Mouse (Mus musculus) erythroblast, embryonic 14.5 days (primary cell): ENCODE data around the gene Gm21149. TPM values are rescaled to one million over a fixed set of nuclear protein-coding genes. Genes with fewer than 3 reads are reported as not detected.
"Not testable (repeated sequence)": the region's sequence is repeated elsewhere in the genome, so short reads cannot be mapped to it uniquely, and the experiment has no call there.

Experiments used
- H3K27me3 ChIP-seq: 2 replicates; pipeline ENCODE4 v1.6.1; 2012; ENCODE audit warnings: inconsistent platforms; ENCODE audit not compliant: control insufficient read depth
- H3K36me3 ChIP-seq: 2 replicates; pipeline ENCODE4 v1.6.1; 2012; ENCODE audit warnings: mild to moderate bottlenecking, inconsistent platforms; ENCODE audit not compliant: control insufficient read depth
- H3K4me1 ChIP-seq: 2 replicates; pipeline ENCODE4 v1.6.1; 2012; ENCODE audit warnings: inconsistent platforms; ENCODE audit not compliant: control insufficient read depth
- H3K4me3 ChIP-seq: replicated peaks from 2 replicates; pipeline ENCODE3; 2012; ENCODE audit warnings: moderate library complexity, mild to moderate bottlenecking, inconsistent platforms
- H3K9me3 ChIP-seq: 2 replicates; pipeline ENCODE4 v1.6.1; 2012; ENCODE audit warnings: low read length, inconsistent platforms, mixed read lengths; ENCODE audit not compliant: control insufficient read depth
- GATA1 ChIP-seq: IDR thresholded peaks from 2 replicates; pipeline ENCODE4 v1.6.1; 2012; ENCODE audit warnings: low read length, inconsistent platforms, mixed read lengths
- TAL1 ChIP-seq: IDR thresholded peaks from 3 replicates; pipeline ENCODE4 v1.6.1; 2012; ENCODE audit warnings: low read length, inconsistent platforms, mixed read lengths
- polyA plus RNA-seq: library from polyadenylated mRNA; stranded (reverse); fragments of >175 nt; gene quantifications from 2 replicates; pipeline ENCODE4 v1.2.3, GENCODE M21; 2012

Gm21149 gene
- polyA plus RNA-seq, 1 experiment, result not detected

DNA sequence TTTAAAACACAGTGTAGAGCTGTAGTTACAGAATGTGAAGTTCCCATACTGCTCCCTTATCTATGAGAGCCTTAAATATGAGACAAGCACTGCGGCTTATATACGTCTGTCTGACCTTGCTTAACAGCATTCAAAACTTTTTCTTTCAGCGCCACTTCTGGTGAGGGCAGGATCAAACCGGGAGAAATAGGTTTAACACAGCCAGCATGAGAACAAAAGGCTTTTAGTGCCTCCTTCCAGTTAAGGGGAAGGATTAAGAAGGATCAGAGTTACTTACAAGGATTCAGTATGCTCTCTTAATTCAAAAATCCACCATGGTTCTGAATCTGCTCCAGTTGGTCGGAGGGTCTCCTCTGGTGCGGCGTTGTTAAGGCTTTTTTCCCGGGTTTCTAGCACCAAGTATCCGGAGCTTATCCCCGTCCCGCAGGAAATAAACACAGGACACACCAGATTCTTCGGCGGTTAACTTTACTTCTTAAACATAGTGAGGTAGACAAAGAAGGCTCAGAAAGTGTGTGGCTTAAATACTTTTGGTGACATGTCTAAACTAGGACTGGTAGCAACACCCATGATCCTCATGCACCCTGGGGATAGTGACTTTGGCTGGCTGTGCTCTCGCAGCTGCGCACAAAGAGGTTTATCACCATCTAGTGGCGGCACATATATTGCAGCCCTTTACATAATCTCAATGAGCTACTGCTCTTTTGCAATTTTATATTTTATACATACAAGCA, 30.4 kb upstream of the Gm21149 start:
- Histone ChIP-seq H3K4me1 (no peaks in the 10 kb centered on the region), H3K27me3 (no peaks in the 10 kb centered on the region), H3K9me3 (peaks cover 7% of the 10 kb centered on the region), H3K36me3 (no peaks in the 10 kb centered on the region), H3K4me3 (no peak overlapping the region)
- TF ChIP-seq GATA1, result no peak
- TF ChIP-seq TAL1, result no peak

DNA sequence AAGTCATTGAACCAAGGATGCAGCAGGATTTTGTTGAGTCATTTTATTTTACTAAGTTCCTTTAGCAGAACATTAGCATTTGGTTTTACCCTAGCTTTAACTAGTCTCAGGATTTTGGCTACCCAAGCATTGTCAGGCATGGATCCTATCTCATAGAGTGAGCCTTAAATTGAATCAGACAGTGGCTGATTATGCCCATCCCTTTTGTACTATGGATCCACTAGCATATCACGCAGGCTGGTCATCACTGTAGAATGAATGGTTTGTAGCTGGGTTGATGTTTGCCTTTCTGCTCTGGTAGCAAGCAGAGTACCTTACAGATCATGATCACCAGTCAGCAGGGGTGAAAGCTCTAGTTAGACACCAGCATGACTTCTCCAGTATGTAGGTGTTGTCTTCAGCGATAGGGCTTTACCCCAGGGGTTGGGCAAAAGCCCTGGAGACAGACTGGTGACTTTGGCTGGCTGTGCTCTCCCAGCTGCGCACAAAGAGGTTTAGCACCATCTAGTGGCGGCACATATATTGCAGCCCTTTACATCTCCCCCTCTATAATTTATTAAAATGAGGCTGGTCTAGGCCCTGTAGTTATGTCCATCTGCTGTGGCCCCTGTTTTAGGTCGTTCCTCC, 22.6 kb upstream of the Gm21149 start:
- H3K36me3 ChIP-seq, H3K27me3 ChIP-seq, H3K4me3 ChIP-seq, H3K4me1 ChIP-seq: not testable (repeated sequence)
- H3K9me3 ChIP-seq, result peaks cover 16% of the 10 kb centered on the region

DNA sequence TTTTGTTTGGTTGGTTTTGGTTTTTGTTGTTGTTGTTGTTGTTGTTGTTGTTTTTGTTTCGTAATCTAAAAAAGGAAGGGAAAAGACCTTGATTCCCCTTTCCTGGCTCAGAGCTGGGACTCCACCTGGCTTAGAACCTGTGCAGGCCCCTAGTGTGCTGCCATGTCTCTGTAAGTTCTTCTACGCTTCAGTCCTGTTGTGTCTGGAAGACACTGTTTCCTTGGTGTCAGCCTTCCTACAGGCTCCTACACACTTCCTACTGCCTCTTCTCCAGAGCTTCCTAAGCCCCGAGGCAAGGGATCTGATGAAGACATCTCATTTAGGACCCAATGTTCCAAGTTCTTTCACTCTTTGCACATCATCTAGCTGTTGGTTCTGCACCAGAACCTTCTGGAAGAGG, 22.0 kb upstream of the Gm21149 start:
- H3K36me3 ChIP-seq, H3K27me3 ChIP-seq, H3K4me1 ChIP-seq, H3K4me3 ChIP-seq: not testable (repeated sequence)
- peaks cover 19% of the 10 kb centered on the region for H3K9me3 ChIP-seq

DNA sequence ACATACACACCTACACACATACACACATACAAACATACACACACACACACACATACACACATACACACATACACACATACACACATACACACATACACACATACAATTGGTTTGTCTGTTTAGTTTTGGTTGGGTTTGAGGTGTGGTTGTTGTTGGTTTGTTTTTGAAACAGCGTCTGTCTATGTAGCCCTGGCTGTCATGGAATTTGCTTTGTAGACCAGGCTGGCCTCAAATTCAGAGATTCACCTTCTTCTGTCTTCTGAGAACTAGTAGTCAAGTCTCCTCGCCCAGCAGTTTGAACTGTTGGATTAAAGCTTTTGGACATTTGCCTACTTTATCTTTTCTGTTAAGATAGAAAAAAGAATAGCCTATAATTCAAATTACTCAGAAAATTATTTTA, 14.6 kb upstream of the Gm21149 start:
- not testable (repeated sequence) for H3K4me3 ChIP-seq, H3K4me1 ChIP-seq, H3K27me3 ChIP-seq, H3K36me3 ChIP-seq, H3K9me3 ChIP-seq

DNA sequence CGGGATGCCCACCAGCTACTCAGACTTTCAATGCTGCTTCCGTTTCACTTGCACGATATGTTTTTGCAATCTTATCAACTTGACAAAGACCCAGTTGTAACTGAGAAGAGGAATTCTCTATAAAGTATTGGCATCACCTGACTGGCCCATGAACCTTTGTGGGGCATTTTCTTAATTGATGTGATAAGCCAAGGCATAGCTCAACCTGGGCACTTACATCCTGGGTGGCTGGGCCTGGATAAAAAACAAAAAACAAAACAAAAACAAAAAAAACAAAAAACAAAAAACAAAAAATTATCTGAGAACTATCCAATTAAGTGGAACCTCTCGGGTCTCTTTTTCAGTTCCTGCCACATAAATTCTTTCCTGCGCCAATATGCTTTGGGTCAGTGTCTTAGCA, 12.4 kb upstream of the Gm21149 start:
- TF ChIP-seq TAL1 (no peak), GATA1 (no peak)
- Histone ChIP-seq H3K4me1 (no peaks in the 10 kb centered on the region), H3K4me3 (no peak overlapping the region), H3K9me3 (peaks cover 6% of the 10 kb centered on the region), H3K36me3 (no peaks in the 10 kb centered on the region), H3K27me3 (no peaks in the 10 kb centered on the region)

DNA sequence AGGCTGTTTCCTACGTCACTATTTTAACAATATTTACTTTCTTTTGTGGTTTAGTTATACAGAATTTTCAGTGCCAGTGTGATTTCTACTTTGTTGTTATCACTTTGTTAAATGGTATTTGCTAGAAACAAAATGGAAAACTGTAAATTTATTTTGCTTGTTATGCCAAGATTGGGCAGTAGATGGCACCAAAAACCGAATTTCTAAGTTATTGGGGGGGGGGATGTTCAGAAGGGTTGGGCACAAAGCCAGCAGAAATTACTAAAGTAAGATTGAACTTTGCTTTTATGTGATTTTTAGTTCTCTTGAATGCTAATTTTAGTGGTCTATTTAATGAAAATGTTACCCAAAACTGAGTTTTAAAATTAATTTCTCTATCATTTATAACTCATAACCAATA, 8.3 kb upstream of the Gm21149 start:
- H3K4me3 ChIP-seq, H3K4me1 ChIP-seq, H3K9me3 ChIP-seq, H3K36me3 ChIP-seq, H3K27me3 ChIP-seq: not testable (repeated sequence)

DNA sequence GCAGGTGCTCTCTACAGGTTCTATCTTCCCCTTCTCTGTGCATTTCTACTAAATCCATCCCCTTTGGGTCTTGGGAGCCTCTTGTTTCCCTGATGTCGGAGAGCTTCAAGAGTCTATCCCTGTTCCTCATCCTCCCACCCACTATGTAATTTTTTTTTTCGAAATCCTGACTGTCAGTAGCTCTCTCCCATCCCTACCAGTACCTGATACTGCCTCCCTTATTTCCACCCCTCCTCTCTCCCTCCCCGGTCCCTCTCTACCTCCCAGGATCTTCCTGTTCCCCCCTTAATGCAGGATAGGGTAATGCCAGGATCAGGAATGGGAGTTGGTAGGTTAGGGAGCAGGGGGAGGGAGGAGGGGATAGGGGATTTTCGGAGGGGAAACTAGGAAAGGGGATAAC, 7.3 kb upstream of the Gm21149 start:
- not testable (repeated sequence) for H3K27me3 ChIP-seq, H3K4me1 ChIP-seq, H3K9me3 ChIP-seq, H3K36me3 ChIP-seq, H3K4me3 ChIP-seq

DNA sequence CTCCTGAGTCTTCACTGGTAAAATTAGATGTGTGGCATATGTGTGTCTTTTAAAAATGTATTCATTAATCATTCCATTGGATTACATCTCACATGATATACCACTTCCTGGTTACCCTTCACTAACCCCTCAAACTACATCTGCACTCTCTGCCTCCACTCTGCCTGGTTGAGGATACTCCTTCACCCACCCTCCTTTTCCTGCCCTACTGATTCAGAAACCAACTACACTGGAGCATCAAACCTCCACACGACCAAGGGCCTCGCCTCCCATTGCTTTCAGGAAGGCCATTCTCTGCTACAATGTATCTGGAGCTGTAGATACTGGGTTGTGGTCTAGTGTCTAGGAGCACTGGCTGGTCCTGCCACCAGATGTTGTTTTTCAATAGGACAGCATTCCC, 6.5 kb upstream of the Gm21149 start:
- not testable (repeated sequence) for H3K4me3 ChIP-seq

DNA sequence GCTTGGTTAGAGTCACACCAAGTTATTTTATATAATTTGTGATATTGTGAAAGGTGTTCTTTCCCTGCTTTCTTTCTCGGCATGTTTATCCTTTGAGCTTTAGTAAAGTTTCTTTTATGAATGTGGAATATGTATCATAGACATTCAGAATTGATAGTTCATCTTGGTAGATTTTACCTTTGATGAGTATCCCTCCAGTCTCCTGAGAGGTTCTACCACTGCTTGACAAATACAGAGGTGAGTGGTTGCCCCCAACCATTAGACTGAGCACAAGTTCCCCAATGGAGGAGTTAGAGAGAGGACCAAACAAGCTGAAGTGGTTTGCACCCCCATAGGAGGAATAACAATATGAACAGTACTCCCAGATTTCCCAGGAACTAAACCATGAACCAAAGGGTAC, 6.2 kb downstream of the Gm21149 start:
- not testable (repeated sequence) for H3K27me3 ChIP-seq, H3K4me3 ChIP-seq, H3K36me3 ChIP-seq, H3K9me3 ChIP-seq, H3K4me1 ChIP-seq

More for the DNA sequence above, 6.5 kb upstream of the Gm21149 start:
- H3K36me3 ChIP-seq, H3K4me1 ChIP-seq, H3K27me3 ChIP-seq, H3K9me3 ChIP-seq: not testable (repeated sequence)

DNA sequence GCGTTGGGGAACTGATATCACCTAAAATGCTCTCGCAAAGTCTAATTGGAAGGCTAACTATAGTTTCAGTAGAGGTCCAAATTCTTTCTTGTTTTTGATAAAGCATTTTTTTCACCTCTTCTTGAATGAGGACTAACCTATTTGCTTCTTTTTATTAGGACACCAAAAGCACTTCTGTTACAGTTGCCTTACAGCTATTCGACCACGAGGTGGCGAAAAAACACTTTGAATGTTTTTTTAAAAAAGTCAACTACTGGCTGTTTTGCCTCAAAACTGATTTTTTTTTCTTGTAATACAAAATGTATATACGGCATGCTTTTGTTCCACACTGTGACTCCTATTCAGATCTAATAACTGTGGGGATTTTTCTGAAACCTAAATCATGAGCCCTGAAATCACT, 8.6 kb downstream of the Gm21149 start:
- not testable (repeated sequence) for H3K36me3 ChIP-seq, H3K27me3 ChIP-seq, H3K4me1 ChIP-seq, H3K9me3 ChIP-seq, H3K4me3 ChIP-seq

DNA sequence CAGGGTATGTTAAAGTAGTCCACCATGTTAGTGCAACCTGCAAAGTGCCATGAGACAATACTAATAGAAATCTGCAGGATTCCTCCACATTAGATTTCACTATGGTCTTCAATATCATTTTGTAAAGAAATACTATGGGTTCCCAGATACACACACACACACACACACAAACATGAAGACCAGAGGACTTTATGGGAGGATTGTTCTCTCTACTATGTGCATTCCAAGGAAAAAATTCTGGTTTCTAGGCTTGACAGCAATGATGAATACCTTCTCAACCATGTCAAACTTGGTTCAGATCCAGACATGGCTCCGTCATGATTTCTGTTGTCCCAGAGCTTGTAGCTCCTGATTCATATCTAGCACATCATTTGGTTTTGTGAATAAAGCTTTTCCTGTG, 10.1 kb downstream of the Gm21149 start:
- not testable (repeated sequence) for H3K9me3 ChIP-seq

DNA sequence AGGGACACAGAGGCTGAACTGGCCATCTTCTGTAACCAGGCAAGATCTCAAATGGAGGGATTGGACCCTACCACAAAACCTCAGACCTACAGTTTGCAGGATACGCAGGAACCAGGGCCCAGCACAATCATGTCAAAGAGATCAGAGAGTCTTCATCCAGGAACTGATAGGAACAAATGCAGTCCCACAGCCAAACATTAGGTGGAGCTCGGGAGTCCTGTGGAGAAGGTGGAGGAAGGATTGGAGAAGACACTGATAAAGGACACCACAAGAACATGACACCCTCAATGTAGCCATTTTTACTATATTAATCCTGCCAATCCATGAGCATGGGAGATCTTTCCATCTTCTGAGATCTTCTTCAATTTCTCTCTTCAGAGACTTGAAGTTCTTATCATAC, 12.8 kb downstream of the Gm21149 start:
- not testable (repeated sequence) for H3K4me1 ChIP-seq, H3K4me3 ChIP-seq, H3K27me3 ChIP-seq, H3K36me3 ChIP-seq, H3K9me3 ChIP-seq

More for the DNA sequence above, 10.1 kb downstream of the Gm21149 start:
- H3K27me3 ChIP-seq, H3K4me3 ChIP-seq, H3K4me1 ChIP-seq, H3K36me3 ChIP-seq: not testable (repeated sequence)

DNA sequence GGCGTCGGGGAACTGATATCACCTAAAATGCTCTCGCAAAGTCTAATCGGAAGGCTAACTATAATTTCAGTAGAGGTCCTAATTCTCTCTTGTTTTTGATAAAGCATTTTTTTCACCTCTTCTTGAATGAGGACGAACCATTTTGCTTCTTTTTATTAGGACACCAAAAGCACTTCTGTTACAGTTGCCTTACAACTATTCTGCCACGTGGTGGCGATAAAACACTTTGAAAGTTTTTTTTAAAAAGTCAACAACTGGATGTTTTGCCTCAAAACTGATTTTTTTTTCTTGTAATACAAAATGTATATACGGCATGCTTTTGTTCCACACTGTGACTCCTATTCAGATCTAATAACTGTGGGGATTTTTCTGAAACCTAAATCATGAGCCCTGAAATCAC, 14.7 kb downstream of the Gm21149 start:
- not testable (repeated sequence) for H3K4me1 ChIP-seq, H3K9me3 ChIP-seq, H3K27me3 ChIP-seq, H3K4me3 ChIP-seq, H3K36me3 ChIP-seq

DNA sequence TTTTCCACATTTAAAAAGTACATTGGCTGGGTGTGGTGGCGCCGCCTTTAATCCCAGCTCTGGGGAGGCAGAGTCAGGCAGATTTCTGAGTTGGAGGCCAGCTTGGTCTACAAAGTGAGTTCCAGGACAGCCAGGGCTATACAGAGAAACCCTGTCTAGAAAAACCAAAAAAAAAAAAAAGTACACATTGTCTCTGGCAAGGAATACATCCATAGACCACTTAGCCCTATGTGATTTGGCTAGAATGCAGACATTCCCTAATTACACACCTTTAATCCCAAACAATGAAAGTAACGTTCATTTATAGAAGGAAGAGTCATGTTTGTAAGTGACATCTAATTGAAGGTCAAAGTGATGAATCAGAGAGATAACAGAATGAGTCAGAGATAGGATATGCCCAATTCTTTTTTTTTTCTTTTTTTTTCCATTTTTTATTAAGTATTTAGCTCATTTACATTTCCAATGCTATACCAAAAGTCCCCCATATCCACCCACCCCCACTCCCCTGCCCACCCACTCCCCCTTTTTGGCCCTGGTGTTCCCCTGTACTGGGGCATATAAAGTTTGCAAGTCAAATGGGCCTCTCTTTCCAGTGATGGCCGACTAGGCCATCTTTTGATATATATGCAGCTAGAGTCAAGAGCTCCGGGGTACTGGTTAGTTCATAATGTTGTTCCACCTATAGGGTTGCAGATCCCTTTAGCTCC, 18.3 kb downstream of the Gm21149 start:
- not testable (repeated sequence) for H3K4me3 ChIP-seq, H3K36me3 ChIP-seq, H3K4me1 ChIP-seq, H3K9me3 ChIP-seq, H3K27me3 ChIP-seq
